Mouse (Mus musculus) limb, embryonic 11.5 days (tissue): ENCODE measurements at regions not wholly inside any gene's neighbourhood (a gene's known extent, or its start where the extent isn't known, plus 50 kb on each side); places are given as distances from the start of the nearest gene placed in this dataset.

Source experiments
- ATAC-seq: fragments of 200-750 bp; cut with Nextera tagmentation; 2 replicates; pipeline ENCODE4 v1.8.0; 2017; ENCODE audit warnings: low read depth; ENCODE audit not compliant: insufficient number of reproducible peaks, low FRiP score, low TSS enrichment
- DNase-seq: peaks from one replicate; pipeline ENCODE4 v3.0.0-alpha.2; 2015; ENCODE audit warnings: low spot score
- H3K27ac ChIP-seq: fragments of 300-500 bp; sonication (generic); replicated peaks from 2 replicates; pipeline ENCODE4 v1.5.1; 2014; ENCODE audit warnings: low read depth, mild to moderate bottlenecking, low read length
- H3K27me3 ChIP-seq: fragments of 300-500 bp; sonication (generic); 2 replicates; pipeline ENCODE4 v1.6.1; 2014; ENCODE audit warnings: mild to moderate bottlenecking, low read length, mixed read lengths; ENCODE audit not compliant: control insufficient read depth, insufficient read depth
- H3K36me3 ChIP-seq: fragments of 300-500 bp; sonication (generic); 2 replicates; pipeline ENCODE4 v1.6.1; 2014; ENCODE audit warnings: mild to moderate bottlenecking, low read length, moderate library complexity, mixed read lengths; ENCODE audit not compliant: control insufficient read depth, insufficient read depth
- H3K4me1 ChIP-seq: fragments of 300-500 bp; sonication (generic); 2 replicates; pipeline ENCODE4 v1.6.1; 2014; ENCODE audit warnings: low read length, mixed read lengths; ENCODE audit not compliant: control insufficient read depth, insufficient read depth
- H3K4me2 ChIP-seq: fragments of 300-500 bp; sonication (generic); 2 replicates; pipeline ENCODE4 v1.6.1; 2014; ENCODE audit warnings: low read depth, mild to moderate bottlenecking, moderate library complexity; ENCODE audit not compliant: severe bottlenecking
- H3K4me3 ChIP-seq: fragments of 300-500 bp; sonication (generic); 2 replicates; pipeline ENCODE4 v1.5.1; 2014; ENCODE audit warnings: low read depth, low read length
- H3K9ac ChIP-seq: fragments of 300-500 bp; sonication (generic); 2 replicates; pipeline ENCODE4 v1.6.1; 2014; ENCODE audit warnings: mild to moderate bottlenecking, low read length
- H3K9me3 ChIP-seq: fragments of 300-500 bp; sonication (generic); 2 replicates; pipeline ENCODE4 v1.6.1; 2016; ENCODE audit warnings: low read length; ENCODE audit not compliant: control insufficient read depth
- WGBS: fragments of 180-500 bp; shearing (Covaris S2); extraction: QIAGEN DNeasy Blood & Tissue Kit; methylation state at CpG from one replicate; pipeline ENCODE4 v1.1.7; 2014; 5-methylcytosine and 5-hydroxymethylcytosine counted together

DNA sequence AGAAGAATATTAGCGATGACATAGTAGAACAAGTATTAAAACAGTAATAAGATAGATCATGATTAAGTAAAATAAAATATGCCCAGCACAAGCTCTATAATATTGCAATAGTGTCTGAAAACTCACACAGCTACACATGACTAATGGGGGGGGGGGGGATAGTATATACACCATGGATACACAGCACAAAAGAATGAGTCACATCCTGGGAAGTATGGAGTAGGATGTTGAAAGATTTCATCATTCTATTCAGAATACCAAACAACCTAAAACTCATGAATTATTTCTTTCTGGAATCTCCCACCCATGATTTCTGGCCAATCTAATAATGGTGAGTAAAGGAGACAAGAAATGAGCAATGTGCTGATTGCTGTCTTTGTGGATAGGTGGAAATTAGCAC lies 191.6 kb downstream of the Qdpr start:
- Histone ChIP-seq H3K9me3 (no peaks in the 10 kb centered on the region), H3K9ac (no peak overlapping the region), H3K36me3 (no peaks in the 10 kb centered on the region), H3K4me2 (no peak overlapping the region), H3K27ac (no peak overlapping the region), H3K4me1 (no peaks in the 10 kb centered on the region), H3K27me3 (no peaks in the 10 kb centered on the region), H3K4me3 (no peak overlapping the region)
- WGBS: 94% methylated on average over 1 of the region's 1 CpGs
- DNase-seq (no peak), ATAC-seq (no peak)

DNA sequence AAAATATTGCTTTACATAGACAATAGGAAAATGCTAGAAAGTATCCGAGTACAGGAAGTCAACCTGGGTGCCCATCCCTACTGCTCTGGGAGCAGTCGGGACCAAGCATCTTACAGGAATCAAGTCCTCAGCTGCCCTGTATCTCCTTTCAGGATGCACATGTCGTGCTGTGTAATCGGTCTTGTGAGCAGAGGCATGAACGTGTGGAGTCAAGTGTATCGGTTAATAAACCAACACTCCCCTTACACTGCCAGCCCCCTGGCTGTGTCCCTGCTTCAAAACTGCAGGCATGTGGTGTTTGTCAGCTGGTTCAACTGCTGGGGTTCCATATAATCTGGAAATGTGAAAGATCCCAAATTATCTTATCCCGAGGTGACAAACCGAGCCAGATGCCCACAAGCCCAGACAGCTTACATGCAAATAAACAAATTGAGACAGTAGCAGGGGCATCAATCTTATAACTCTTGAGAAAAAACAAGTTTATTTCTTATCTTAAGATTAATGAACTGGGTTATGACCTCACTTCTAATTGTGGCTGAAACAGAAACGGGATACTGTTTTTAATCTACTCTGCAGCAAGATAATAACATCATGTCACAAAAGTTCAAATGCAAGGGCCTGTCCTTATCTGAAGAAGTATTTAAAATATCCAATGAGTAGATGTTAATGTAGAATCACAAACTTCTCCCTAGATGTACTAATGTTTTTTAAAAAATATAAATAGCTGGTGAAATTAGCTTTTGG lies 193.6 kb downstream of the Qdpr start:
- 59% methylated on average over 9 of the region's 9 CpGs for WGBS
- Histone ChIP-seq H3K4me3 (no peak overlapping the region), H3K4me1 (no peaks in the 10 kb centered on the region), H3K36me3 (no peaks in the 10 kb centered on the region), H3K4me2 (no peak overlapping the region), H3K27ac (no peak overlapping the region), H3K9ac (no peak overlapping the region), H3K27me3 (no peaks in the 10 kb centered on the region), H3K9me3 (no peaks in the 10 kb centered on the region)
- ATAC-seq (no peak), DNase-seq (no peak)

DNA sequence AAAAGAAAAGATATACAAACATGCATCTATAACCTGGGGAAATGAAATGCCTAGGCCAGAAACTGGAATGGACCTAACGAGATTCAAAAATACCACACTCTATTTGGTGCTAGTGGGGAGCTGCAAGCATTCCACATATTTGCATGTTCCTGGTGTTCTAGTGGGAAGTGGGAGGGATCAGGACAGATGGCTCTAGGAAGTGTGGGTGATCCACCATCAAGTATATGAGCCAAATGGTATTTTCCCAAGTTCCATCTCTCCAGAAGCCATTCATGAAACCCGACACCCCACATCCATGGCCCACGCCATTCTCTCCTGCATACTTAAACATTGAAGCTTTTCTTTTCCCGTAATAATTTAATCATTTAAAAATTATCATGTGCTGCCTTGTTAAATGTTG lies 218.2 kb downstream of the Qdpr start:
- H3K27ac ChIP-seq: no peak overlapping the region
- H3K9me3 ChIP-seq: no peaks in the 10 kb centered on the region
- ATAC-seq (no peak), DNase-seq (no peak)
- no peaks in the 10 kb centered on the region for H3K27me3 ChIP-seq
- 78% methylated on average over 4 of the region's 4 CpGs for WGBS
- H3K4me1 ChIP-seq: no peaks in the 10 kb centered on the region
- no peak overlapping the region for H3K4me3 ChIP-seq
- H3K4me2 ChIP-seq: no peak overlapping the region
- no peaks in the 10 kb centered on the region for H3K36me3 ChIP-seq
- no peak overlapping the region for H3K9ac ChIP-seq

DNA sequence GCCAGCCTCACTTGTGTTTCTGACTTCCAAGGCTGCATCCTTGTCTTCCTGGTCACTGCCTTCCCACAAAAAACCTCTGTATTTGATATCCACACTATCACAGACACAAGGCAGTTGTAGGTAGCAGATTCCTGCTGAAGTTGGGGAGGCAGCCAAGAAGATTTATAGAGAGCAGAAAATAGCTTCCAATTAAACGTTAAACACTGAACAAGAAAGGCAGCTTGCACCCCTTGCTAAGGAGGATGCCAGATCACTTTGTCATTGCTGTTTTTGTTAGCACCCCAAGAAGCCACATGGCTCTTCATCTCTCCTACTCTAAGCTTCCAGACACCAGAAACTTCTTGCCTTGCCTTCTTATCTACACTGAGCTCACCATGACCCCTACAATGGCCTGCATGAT lies 219.9 kb downstream of the Qdpr start:
- Histone ChIP-seq H3K9me3 (no peaks in the 10 kb centered on the region), H3K4me3 (no peak overlapping the region), H3K36me3 (no peaks in the 10 kb centered on the region), H3K4me1 (no peaks in the 10 kb centered on the region), H3K4me2 (no peak overlapping the region), H3K9ac (no peak overlapping the region), H3K27me3 (no peaks in the 10 kb centered on the region), H3K27ac (no peak overlapping the region)
- WGBS: 55% methylated on average over 1 of the region's 1 CpGs
- no peak for DNase-seq
- ATAC-seq: no peak

DNA sequence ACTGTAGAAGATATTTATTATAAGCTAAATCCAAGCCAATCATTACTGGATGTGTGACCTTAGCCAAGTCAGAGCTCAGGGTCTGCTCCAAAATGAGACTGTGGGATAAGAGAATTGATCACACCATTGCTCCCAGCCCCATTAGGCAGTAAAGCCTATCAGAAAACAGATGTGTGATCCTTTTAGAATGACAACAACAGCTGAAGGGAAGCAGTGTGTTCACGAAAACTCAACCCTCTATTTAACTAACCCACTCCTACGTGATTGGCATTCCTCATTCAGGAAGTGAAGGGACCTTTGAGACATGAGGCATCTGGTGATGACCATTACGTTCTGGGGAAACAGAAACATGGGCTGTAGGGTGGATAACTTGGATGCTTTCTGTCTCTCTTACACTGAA lies 220.6 kb downstream of the Qdpr start:
- Histone ChIP-seq H3K4me1 (no peaks in the 10 kb centered on the region), H3K9ac (no peak overlapping the region), H3K9me3 (no peaks in the 10 kb centered on the region), H3K4me2 (no peak overlapping the region), H3K4me3 (no peak overlapping the region), H3K27ac (no peak overlapping the region), H3K27me3 (no peaks in the 10 kb centered on the region), H3K36me3 (no peaks in the 10 kb centered on the region)
- ATAC-seq (no peak), DNase-seq (no peak)
- WGBS: 62% methylated on average over 3 of the region's 3 CpGs

DNA sequence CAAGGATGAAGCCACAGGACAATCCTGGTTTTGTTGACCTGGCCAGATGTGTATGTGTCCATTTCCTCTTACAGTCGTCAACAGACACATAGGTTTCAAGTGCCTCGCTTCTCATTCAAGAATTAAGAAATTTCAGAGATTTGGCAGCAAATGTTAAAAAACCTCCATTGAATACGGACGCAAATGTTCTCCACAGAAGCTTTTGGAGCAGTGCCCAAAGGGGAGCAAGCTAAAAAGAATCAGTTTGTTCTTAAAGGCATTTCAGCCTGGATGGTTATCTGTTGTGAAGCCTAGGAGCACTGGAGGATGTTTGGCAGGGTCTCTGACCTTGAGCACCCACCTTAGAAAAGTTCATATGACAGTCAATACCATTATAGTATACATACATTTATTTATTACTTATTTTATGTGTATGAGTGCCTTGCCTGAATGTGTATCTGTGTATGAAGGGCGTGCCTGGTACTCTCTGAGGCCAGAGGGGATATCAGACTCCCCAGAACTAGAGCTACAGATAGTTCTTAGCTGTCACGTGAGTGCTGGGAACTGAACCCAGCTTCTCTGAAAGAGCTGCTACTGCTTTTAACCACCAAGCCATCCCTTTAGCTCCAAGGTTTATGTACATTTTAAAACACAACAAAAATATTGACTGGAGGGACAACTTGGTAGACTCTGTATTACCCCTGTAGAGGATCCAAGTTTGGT lies 221.7 kb downstream of the Qdpr start:
- Histone ChIP-seq H3K36me3 (no peaks in the 10 kb centered on the region), H3K4me2 (no peak overlapping the region), H3K27ac (no peak overlapping the region), H3K27me3 (no peaks in the 10 kb centered on the region), H3K4me3 (no peak overlapping the region), H3K4me1 (no peaks in the 10 kb centered on the region), H3K9me3 (no peaks in the 10 kb centered on the region), H3K9ac (no peak overlapping the region)
- ATAC-seq (no peak), DNase-seq (no peak)
- 92% methylated on average over 6 of the region's 6 CpGs for WGBS

DNA sequence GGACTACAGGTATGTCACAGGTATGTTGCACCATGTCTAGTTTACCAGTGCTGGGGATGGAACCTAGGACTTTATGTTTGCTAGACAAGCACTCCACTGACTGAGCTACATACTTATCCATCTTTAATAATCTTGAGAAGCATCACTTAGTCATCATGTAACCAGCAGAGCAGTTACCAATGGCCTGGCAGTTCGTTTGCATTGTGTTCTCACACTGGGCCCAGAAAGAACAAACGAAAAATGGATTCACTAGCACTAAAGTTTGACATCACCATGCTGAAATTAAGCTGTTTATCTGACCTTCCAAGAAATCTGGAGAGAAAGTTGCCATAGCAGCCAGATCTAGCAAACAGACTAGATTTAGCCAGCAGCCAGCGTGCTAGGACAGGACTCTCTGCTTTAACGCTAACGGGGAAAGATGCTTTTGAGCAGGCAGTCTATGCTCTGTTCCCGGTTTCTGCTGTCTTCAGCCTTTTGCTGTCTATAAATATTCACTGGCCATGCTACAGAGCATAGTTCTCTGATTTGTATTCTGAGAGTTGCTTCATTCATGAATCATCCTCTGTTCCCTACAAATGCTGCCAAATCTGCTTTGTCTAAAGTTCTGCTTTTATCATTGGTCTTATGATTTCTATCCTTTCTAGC lies 229.6 kb downstream of the Qdpr start:
- 88% methylated on average over 6 of the region's 6 CpGs for WGBS
- DNase-seq (no peak), ATAC-seq (no peak)
- H3K4me1 ChIP-seq: no peaks in the 10 kb centered on the region
- no peak overlapping the region for H3K4me3 ChIP-seq
- H3K27ac ChIP-seq: no peak overlapping the region
- H3K36me3 ChIP-seq: no peaks in the 10 kb centered on the region
- H3K4me2 ChIP-seq: no peak overlapping the region
- no peak overlapping the region for H3K9ac ChIP-seq
- no peaks in the 10 kb centered on the region for H3K9me3 ChIP-seq
- no peaks in the 10 kb centered on the region for H3K27me3 ChIP-seq

DNA sequence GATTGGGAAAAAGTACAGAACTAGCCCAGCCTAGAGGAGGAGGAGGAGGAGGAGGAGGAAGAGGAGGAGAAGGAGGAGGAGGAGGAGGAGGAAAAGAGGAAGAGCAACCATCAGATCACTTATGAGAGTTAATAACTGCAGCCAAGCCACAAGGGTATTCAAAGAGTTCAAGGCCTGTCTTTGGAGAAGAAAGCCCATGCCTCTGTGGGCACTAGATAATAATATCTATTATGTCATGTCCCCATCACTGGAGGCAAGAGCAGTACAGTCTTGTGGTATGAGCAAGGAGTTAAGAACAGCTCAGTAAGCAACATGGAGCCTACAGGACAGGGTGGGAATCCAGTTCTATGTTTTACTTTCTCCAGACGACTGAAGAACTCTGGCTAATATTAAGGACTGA lies 230.5 kb downstream of the Qdpr start:
- Histone ChIP-seq H3K27ac (no peak overlapping the region), H3K9me3 (no peaks in the 10 kb centered on the region), H3K9ac (no peak overlapping the region), H3K4me3 (no peak overlapping the region), H3K4me1 (no peaks in the 10 kb centered on the region), H3K27me3 (no peaks in the 10 kb centered on the region), H3K4me2 (no peak overlapping the region), H3K36me3 (no peaks in the 10 kb centered on the region)
- no peak for ATAC-seq
- DNase-seq: no peak
- WGBS: 93% methylated on average over 1 of the region's 1 CpGs
